Mouse (Mus musculus): ENCODE measurements around the gene C9orf72.
A peak's percentile ranks its signal among the peaks of the same experiment; 100 is the strongest.

Gene C9orf72

GRCm38 (mm10) chr4:35177926-35178645, 47.9 kb downstream of the C9orf72 start:
- DNase-seq (ENCODE audit: low spot score) = no peak

- DNase-seq (ENCODE audit: low spot score) = no peak
These were observed 50.4 kb downstream of the C9orf72 start for GRCm38 (mm10) chr4:35175566-35175965.

- DNase-seq (ENCODE audit: low spot score) = no peak
These were observed 52.4 kb downstream of the C9orf72 start for GRCm38 (mm10) chr4:35173551-35173950.

- DNase-seq (ENCODE audit: low spot score) = no peak
These were observed 53.5 kb downstream of the C9orf72 start for GRCm38 (mm10) chr4:35172471-35172870.

- no peak for DNase-seq (ENCODE audit: low spot score)
These were observed 56.3 kb downstream of the C9orf72 start for GRCm38 (mm10) chr4:35169571-35170125.

- no peak for DNase-seq (ENCODE audit: low spot score)
These were observed 58.1 kb downstream of the C9orf72 start for GRCm38 (mm10) chr4:35167855-35168254.

- peak; percentile 16 for DNase-seq (ENCODE audit: low spot score)
These were observed 60.0 kb downstream of the C9orf72 start for GRCm38 (mm10) chr4:35165947-35166346.

GRCm38 (mm10) chr4:35165275-35165674, 60.7 kb downstream of the C9orf72 start:
- DNase-seq (ENCODE audit: low spot score) = peak; percentile 81

GRCm38 (mm10) chr4:35157815-35158214, 68.2 kb downstream of the C9orf72 start:
- no peak for DNase-seq (ENCODE audit: low spot score)

GRCm38 (mm10) chr4:35156751-35157611, 69.0 kb downstream of the C9orf72 start, which contains the start of gene Mob3b:
TSS of gene Mob3b (minus strand) at chr4:35157484.
- DNase-seq (ENCODE audit: low spot score) = peak; percentile 91

- DNase-seq (ENCODE audit: low spot score) = peak; percentile 75
These were observed 69.8 kb downstream of the C9orf72 start for GRCm38 (mm10) chr4:35156149-35156611.

GRCm38 (mm10) chr4:35155132-35155922, 70.6 kb downstream of the C9orf72 start:
- peak; percentile 83 for DNase-seq (ENCODE audit: low spot score)

GRCm38 (mm10) chr4:35154051-35154450, 71.9 kb downstream of the C9orf72 start:
- DNase-seq (ENCODE audit: low spot score) = no peak

GRCm38 (mm10) chr4:35151756-35152155, 74.2 kb downstream of the C9orf72 start, which contains the start of gene Ifnk:
TSS of gene Ifnk (plus strand) at chr4:35152056.
- DNase-seq (ENCODE audit: low spot score) = no peak

- no peak for DNase-seq (ENCODE audit: low spot score)
These were observed 75.3 kb downstream of the C9orf72 start for GRCm38 (mm10) chr4:35150706-35151105.

- no peak for DNase-seq (ENCODE audit: low spot score)
These were observed 77.6 kb downstream of the C9orf72 start for GRCm38 (mm10) chr4:35148326-35148725.

GRCm38 (mm10) chr4:35146597-35146996, 79.4 kb downstream of the C9orf72 start:
- no peak for DNase-seq (ENCODE audit: low spot score)

GRCm38 (mm10) chr4:35145726-35146125, 80.2 kb downstream of the C9orf72 start:
- DNase-seq (ENCODE audit: low spot score) = no peak

GRCm38 (mm10) chr4:35143472-35144102, 82.4 kb downstream of the C9orf72 start:
- DNase-seq (ENCODE audit: low spot score) = no peak

Data from lung, postnatal 25 days (tissue).